Mouse (Mus musculus): Measurements from ENCODE around the gene Higd1c.
"Not testable (repeated sequence)": the region's sequence is repeated elsewhere in the genome, so short reads cannot be mapped to it uniquely, and the experiment has no call there.

Higd1c gene

GRCm38 (mm10) chr15:100364242-100364641 lies at the start of gene Higd1c:
TSS of gene Higd1c (plus strand) at chr15:100364542.
- no peak for DNase-seq (ENCODE audit: inconsistent age in 2 of 2, low spot score in 1 of 2)

- peak in 1 of 2 experiments; percentile 41 for DNase-seq (ENCODE audit: inconsistent age in 2 of 2, low spot score in 1 of 2)
These were observed 46.2 kb upstream of the Higd1c start for GRCm38 (mm10) chr15:100318014-100318671.

GRCm38 (mm10) chr15:100319884-100320283 lies 44.5 kb upstream of the Higd1c start:
- no peak for DNase-seq (ENCODE audit: inconsistent age in 2 of 2, low spot score in 1 of 2)

- peak; percentile 30 to 80 for DNase-seq (ENCODE audit: inconsistent age in 2 of 2, low spot score in 1 of 2)
These were observed 43.9 kb upstream of the Higd1c start for GRCm38 (mm10) chr15:100320295-100320905.

- DNase-seq (ENCODE audit: inconsistent age in 2 of 2, low spot score in 1 of 2) = peak; percentile 38 to 77
These were observed 43.2 kb upstream of the Higd1c start for GRCm38 (mm10) chr15:100321134-100321533.

- DNase-seq (ENCODE audit: inconsistent age in 2 of 2, low spot score in 1 of 2) = peak in 1 of 2 experiments; percentile 21
These were observed 40.2 kb upstream of the Higd1c start for GRCm38 (mm10) chr15:100324021-100324591.

- DNase-seq (ENCODE audit: inconsistent age in 2 of 2, low spot score in 1 of 2) = no peak
These were observed 39.1 kb upstream of the Higd1c start for GRCm38 (mm10) chr15:100325235-100325634.

GRCm38 (mm10) chr15:100328089-100328488 lies 36.3 kb upstream of the Higd1c start:
- DNase-seq (ENCODE audit: inconsistent age in 2 of 2, low spot score in 1 of 2) = peak in 1 of 2 experiments; percentile 54

- not testable (repeated sequence) for DNase-seq (ENCODE audit: inconsistent age in 2 of 2, low spot score in 1 of 2)
These were observed 35.0 kb upstream of the Higd1c start for GRCm38 (mm10) chr15:100329336-100329735.

GRCm38 (mm10) chr15:100330739-100331138 lies 33.6 kb upstream of the Higd1c start:
- DNase-seq (ENCODE audit: inconsistent age in 2 of 2, low spot score in 1 of 2) = no peak

- DNase-seq (ENCODE audit: inconsistent age in 2 of 2, low spot score in 1 of 2) = peak in 1 of 2 experiments; percentile 55
These were observed 32.0 kb upstream of the Higd1c start for GRCm38 (mm10) chr15:100332077-100332961.

- DNase-seq (ENCODE audit: inconsistent age in 2 of 2, low spot score in 1 of 2) = no peak
These were observed 29.7 kb upstream of the Higd1c start, which contains the start of gene Mettl7a3 for GRCm38 (mm10) chr15:100334629-100335028. TSS of gene Mettl7a3 (plus strand) at chr15:100334929.

- not testable (repeated sequence) for DNase-seq (ENCODE audit: inconsistent age in 2 of 2, low spot score in 1 of 2)
These were observed 27.0 kb upstream of the Higd1c start for GRCm38 (mm10) chr15:100337328-100337727.

- peak; percentile 55 to 78 for DNase-seq (ENCODE audit: inconsistent age in 2 of 2, low spot score in 1 of 2)
These were observed 26.5 kb upstream of the Higd1c start for GRCm38 (mm10) chr15:100337847-100338246.

GRCm38 (mm10) chr15:100341314-100341980 lies 22.9 kb upstream of the Higd1c start:
- DNase-seq (ENCODE audit: inconsistent age in 2 of 2, low spot score in 1 of 2) = not testable (repeated sequence)

GRCm38 (mm10) chr15:100345484-100345883 lies 18.9 kb upstream of the Higd1c start:
- DNase-seq (ENCODE audit: inconsistent age in 2 of 2, low spot score in 1 of 2) = peak in 1 of 2 experiments; percentile 58

GRCm38 (mm10) chr15:100346761-100347160 lies 17.6 kb upstream of the Higd1c start:
- no peak for DNase-seq (ENCODE audit: inconsistent age in 2 of 2, low spot score in 1 of 2)

GRCm38 (mm10) chr15:100349496-100349895 lies 14.8 kb upstream of the Higd1c start:
- no peak for DNase-seq (ENCODE audit: inconsistent age in 2 of 2, low spot score in 1 of 2)

GRCm38 (mm10) chr15:100351501-100352060 lies 12.8 kb upstream of the Higd1c start:
- DNase-seq (ENCODE audit: inconsistent age in 2 of 2, low spot score in 1 of 2) = no peak

GRCm38 (mm10) chr15:100352711-100353250 lies 11.6 kb upstream of the Higd1c start, which contains the start of the genes Methig1 and Mettl7a2:
TSS of gene Methig1 (plus strand) at chr15:100353149.
TSS of gene Mettl7a2 (plus strand) at chr15:100353200.
- DNase-seq (ENCODE audit: inconsistent age in 2 of 2, low spot score in 1 of 2) = no peak

All from adrenal gland, adult (tissue).